Mouse (Mus musculus) c-Kit-positive CD71-positive TER-119-positive erythroid progenitor cells, embryonic 14.5 days (primary cell): ENCODE results near the gene Stfa3.
"Not testable (repeated sequence)": the region's sequence is repeated elsewhere in the genome, so short reads cannot be mapped to it uniquely, and the experiment has no call there.

Source experiments
- DNase-seq: peaks from one replicate; pipeline ENCODE4 v3.0.0-alpha.2; 2013; ENCODE audit warnings: low spot score

Gene Stfa3

GRCm38 (mm10) chr16:36455342-36455802, at the start of gene Stfa3:
Gene Stfa3, minus strand, starts transcription at chr16:36455392.
- DNase-seq = no peak

- DNase-seq = no peak
These were observed 47.1 kb upstream of the Stfa3 start for GRCm38 (mm10) chr16:36502286-36502685.

GRCm38 (mm10) chr16:36492420-36492819, 37.2 kb upstream of the Stfa3 start:
- DNase-seq = no peak

GRCm38 (mm10) chr16:36476866-36477265, 21.7 kb upstream of the Stfa3 start:
- no peak for DNase-seq

GRCm38 (mm10) chr16:36475530-36475929, 20.3 kb upstream of the Stfa3 start:
- DNase-seq = no peak

- no peak for DNase-seq
These were observed 19.7 kb upstream of the Stfa3 start for GRCm38 (mm10) chr16:36474849-36475248.

GRCm38 (mm10) chr16:36473217-36474216, 18.3 kb upstream of the Stfa3 start:
- peak; percentile 16 for DNase-seq

GRCm38 (mm10) chr16:36471066-36471633, 16.0 kb upstream of the Stfa3 start:
- DNase-seq = no peak

GRCm38 (mm10) chr16:36469955-36470478, 14.8 kb upstream of the Stfa3 start:
- peak; percentile 21 for DNase-seq

- no peak for DNase-seq
These were observed 14.2 kb upstream of the Stfa3 start for GRCm38 (mm10) chr16:36469367-36469766.

GRCm38 (mm10) chr16:36468862-36469261, 13.7 kb upstream of the Stfa3 start:
- DNase-seq = peak; percentile 23

- DNase-seq = no peak
These were observed 12.7 kb upstream of the Stfa3 start for GRCm38 (mm10) chr16:36467936-36468335.

- no peak for DNase-seq
These were observed 10.2 kb upstream of the Stfa3 start for GRCm38 (mm10) chr16:36465436-36465835.

- DNase-seq = no peak
These were observed 8.9 kb upstream of the Stfa3 start for GRCm38 (mm10) chr16:36464076-36464475.

GRCm38 (mm10) chr16:36460426-36460825, 5.2 kb upstream of the Stfa3 start:
- no peak for DNase-seq

- DNase-seq = not testable (repeated sequence)
These were observed 34.2 kb downstream of the Stfa3 start for GRCm38 (mm10) chr16:36420979-36421378.

- no peak for DNase-seq
These were observed 46.8 kb downstream of the Stfa3 start, which contains the start of gene Stfa2 for GRCm38 (mm10) chr16:36408357-36408756. Gene Stfa2, minus strand, starts transcription at chr16:36408457.
